Mouse (Mus musculus) kidney, adult 2 months (tissue): ENCODE measurements at regions not wholly inside any gene's neighbourhood (a gene's known extent, or its start where the extent isn't known, plus 50 kb on each side); places are given as distances from the start of the nearest gene placed in this dataset.

ENCODE experiments used
- CTCF ChIP-seq: fragments of 200-500 bp; conservative IDR thresholded peaks from 2 replicates; pipeline ENCODE4 v1.5.1; 2011; ENCODE audit warnings: low read depth, mild to moderate bottlenecking, control low read depth, low read length, moderate library complexity, mixed read lengths; ENCODE audit not compliant: insufficient read depth, insufficient read length
- POLR2A ChIP-seq: fragments of 200-500 bp; IDR thresholded peaks from one replicate; pipeline ENCODE4 v1.6.1; 2011; ENCODE audit warnings: low read depth, low read length, control low read depth

DNA sequence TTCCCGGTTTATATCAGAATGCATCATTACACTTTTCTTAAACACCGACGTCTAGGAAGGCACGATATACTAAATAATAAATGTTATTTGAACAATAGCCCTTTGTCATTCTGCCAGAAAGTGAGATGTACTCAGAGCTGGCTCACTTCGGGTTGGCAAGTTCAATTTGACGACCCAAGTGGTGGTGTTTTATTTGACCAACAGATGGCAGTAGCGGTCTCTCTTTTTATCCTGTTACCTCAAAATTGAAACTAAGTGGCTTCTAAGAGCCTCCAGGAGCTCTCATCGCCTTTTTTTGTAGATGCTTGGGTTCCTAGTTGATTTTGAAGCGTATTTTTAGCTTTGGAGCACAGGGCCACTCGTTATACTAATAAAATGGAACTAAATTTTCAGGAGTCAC lies 66.7 kb upstream of the Chmp2b start:
- peak; percentile 54 for TF ChIP-seq CTCF
- TF ChIP-seq POLR2A: no peak
